Mouse (Mus musculus): ENCODE measurements at regions not wholly inside any gene's neighbourhood (a gene's known extent, or its start where the extent isn't known, plus 50 kb on each side); places are given as distances from the start of the nearest gene placed in this dataset.

DNA sequence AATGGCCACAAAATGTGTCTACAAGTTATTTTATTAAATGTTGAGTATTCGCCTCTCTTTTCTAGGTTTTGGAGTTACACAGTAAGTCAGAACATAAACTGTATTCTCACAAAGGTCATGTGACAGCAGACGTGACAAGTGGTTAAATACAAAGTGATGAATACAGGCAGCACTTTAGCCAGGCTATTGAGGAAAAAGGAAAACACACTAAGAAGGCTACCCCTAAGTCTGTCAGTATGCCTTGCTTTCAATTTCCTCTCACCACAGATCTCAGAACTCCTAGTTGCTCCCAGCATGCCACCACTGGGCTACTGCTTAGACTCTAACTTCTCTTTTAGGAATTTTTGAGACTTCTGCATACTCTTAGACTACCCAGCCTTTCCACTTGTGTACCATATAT, 297.9 kb upstream of the Pex5l start:
- WGBS: 41% methylated on average over 2 of the region's 2 CpGs
- Histone ChIP-seq H3K4me1 (replicated peaks; ENCODE audit: control insufficient read depth, insufficient read depth) (no peaks in the 10 kb centered on the region), H3K4me2 (replicated peaks; ENCODE audit: low read depth) (no peak overlapping the region), H3K27me3 (ENCODE audit: control insufficient read depth, insufficient read depth, low read length) (no peaks in the 10 kb centered on the region), H3K9me3 (ENCODE audit: control insufficient read depth, low read length) (no peaks in the 10 kb centered on the region), H3K27ac (replicated peaks) (no peak overlapping the region), H3K9ac (ENCODE audit: low read length) (no peak overlapping the region), H3K36me3 (ENCODE audit: control insufficient read depth, insufficient read depth, low read length) (no peaks in the 10 kb centered on the region), H3K4me3 (ENCODE audit: low read depth, low read length) (no peak overlapping the region)
- TF ChIP-seq EP300 (optimal IDR thresholded peaks at IDR 0.05) (no peak), CTCF (IDR thresholded peaks at IDR 0.05; ENCODE audit: low read depth) (no peak)
- DNase-seq (ENCODE audit: low spot score): no peak
- ATAC-seq (ENCODE audit: low FRiP score, low TSS enrichment): no peak

DNA sequence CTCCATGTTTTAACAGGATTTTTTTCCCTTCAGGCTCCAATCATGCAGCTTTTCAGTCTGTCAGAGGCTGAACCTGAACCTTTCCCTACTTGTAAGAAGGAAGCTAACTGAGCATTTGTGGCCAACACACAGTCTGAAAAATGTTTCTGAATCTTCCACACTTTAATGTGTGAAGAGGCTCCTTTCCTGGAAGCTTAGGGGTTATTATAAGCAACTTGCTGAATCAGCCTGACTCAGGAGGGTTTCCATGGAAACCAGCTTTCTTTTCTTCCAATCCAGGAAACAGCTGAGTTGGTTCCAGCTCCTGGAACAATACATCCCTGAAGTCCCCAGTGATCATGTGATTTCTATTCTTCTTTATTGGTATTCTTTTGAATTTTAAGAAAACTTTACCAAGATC, 297.5 kb upstream of the Pex5l start:
- no peak for ATAC-seq (ENCODE audit: low FRiP score, low TSS enrichment)

DNA sequence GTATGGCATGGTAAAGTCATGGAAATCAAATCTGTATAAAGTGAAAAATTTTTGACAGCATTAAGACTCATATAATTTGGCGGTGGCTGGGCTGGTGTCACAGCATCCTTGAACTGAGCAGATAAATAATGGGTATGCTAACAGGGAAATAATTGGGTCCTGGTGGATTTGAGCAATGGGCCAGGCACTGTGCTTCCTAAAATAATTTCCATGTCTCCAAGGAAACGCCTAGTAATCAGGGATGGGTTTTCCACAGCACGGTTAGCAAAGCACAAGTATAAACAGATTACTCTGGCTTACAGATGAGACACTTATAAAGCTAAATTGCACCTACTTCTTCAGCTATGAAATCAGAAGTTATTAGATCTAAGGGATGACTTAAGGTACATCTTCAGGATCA, 273.9 kb upstream of the Pex5l start:
- Histone ChIP-seq H3K9me3 (ENCODE audit: control insufficient read depth, low read length) (no peaks in the 10 kb centered on the region), H3K27me3 (ENCODE audit: control insufficient read depth, insufficient read depth, low read length) (no peaks in the 10 kb centered on the region), H3K4me2 (replicated peaks; ENCODE audit: low read depth) (no peak overlapping the region), H3K4me1 (replicated peaks; ENCODE audit: control insufficient read depth, insufficient read depth) (no peaks in the 10 kb centered on the region), H3K4me3 (ENCODE audit: low read depth, low read length) (no peak overlapping the region), H3K27ac (replicated peaks) (no peak overlapping the region), H3K9ac (ENCODE audit: low read length) (no peak overlapping the region), H3K36me3 (ENCODE audit: control insufficient read depth, insufficient read depth, low read length) (no peaks in the 10 kb centered on the region)
- 65% methylated on average over 3 of the region's 3 CpGs for WGBS
- TF ChIP-seq EP300 (optimal IDR thresholded peaks at IDR 0.05): no peak
- no peak for TF ChIP-seq CTCF (IDR thresholded peaks at IDR 0.05; ENCODE audit: low read depth)
- DNase-seq (ENCODE audit: low spot score): no peak
- ATAC-seq (ENCODE audit: low FRiP score, low TSS enrichment): no peak

More for the DNA sequence above, 297.5 kb upstream of the Pex5l start:
- Histone ChIP-seq H3K9ac (ENCODE audit: low read length) (no peak overlapping the region), H3K27ac (replicated peaks) (no peak overlapping the region), H3K27me3 (ENCODE audit: control insufficient read depth, insufficient read depth, low read length) (no peaks in the 10 kb centered on the region), H3K4me2 (replicated peaks; ENCODE audit: low read depth) (no peak overlapping the region), H3K4me3 (ENCODE audit: low read depth, low read length) (no peak overlapping the region), H3K36me3 (ENCODE audit: control insufficient read depth, insufficient read depth, low read length) (no peaks in the 10 kb centered on the region), H3K4me1 (replicated peaks; ENCODE audit: control insufficient read depth, insufficient read depth) (no peaks in the 10 kb centered on the region), H3K9me3 (ENCODE audit: control insufficient read depth, low read length) (no peaks in the 10 kb centered on the region)
- TF ChIP-seq EP300 (optimal IDR thresholded peaks at IDR 0.05) (no peak), CTCF (IDR thresholded peaks at IDR 0.05; ENCODE audit: low read depth) (no peak)
- DNase-seq (ENCODE audit: low spot score): no peak

DNA sequence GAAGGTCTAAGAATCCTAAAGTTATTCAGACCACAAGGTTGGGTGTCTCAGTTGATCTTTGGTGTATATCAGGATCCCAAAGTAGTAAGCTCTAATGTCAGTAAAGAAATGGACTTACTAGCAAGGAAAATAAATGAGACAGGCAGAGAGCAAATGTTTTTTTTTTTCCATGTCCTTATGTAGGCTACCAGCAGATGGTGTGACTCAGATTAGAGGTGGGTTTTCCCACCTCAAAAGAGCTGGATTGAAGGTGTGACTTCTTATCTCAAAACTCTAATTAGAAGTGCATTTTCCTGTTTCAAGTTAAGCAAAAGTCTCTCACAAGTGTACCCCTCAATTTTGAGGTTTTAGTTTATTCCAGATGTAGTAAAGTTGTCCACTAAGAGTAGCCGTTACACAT, 273.3 kb upstream of the Pex5l start:
- no peak for DNase-seq (ENCODE audit: low spot score)
- H3K4me1 ChIP-seq (replicated peaks; ENCODE audit: control insufficient read depth, insufficient read depth): no peaks in the 10 kb centered on the region
- H3K27ac ChIP-seq (replicated peaks): no peak overlapping the region
- ATAC-seq (ENCODE audit: low FRiP score, low TSS enrichment): no peak
- H3K27me3 ChIP-seq (ENCODE audit: control insufficient read depth, insufficient read depth, low read length): no peaks in the 10 kb centered on the region
- TF ChIP-seq EP300 (optimal IDR thresholded peaks at IDR 0.05) (no peak), CTCF (IDR thresholded peaks at IDR 0.05; ENCODE audit: low read depth) (no peak)
- H3K9ac ChIP-seq (ENCODE audit: low read length): no peak overlapping the region
- no peaks in the 10 kb centered on the region for H3K36me3 ChIP-seq (ENCODE audit: control insufficient read depth, insufficient read depth, low read length)
- H3K4me2 ChIP-seq (replicated peaks; ENCODE audit: low read depth): no peak overlapping the region
- WGBS: 68% methylated on average over 1 of the region's 1 CpGs
- H3K9me3 ChIP-seq (ENCODE audit: control insufficient read depth, low read length): no peaks in the 10 kb centered on the region
- no peak overlapping the region for H3K4me3 ChIP-seq (ENCODE audit: low read depth, low read length)

DNA sequence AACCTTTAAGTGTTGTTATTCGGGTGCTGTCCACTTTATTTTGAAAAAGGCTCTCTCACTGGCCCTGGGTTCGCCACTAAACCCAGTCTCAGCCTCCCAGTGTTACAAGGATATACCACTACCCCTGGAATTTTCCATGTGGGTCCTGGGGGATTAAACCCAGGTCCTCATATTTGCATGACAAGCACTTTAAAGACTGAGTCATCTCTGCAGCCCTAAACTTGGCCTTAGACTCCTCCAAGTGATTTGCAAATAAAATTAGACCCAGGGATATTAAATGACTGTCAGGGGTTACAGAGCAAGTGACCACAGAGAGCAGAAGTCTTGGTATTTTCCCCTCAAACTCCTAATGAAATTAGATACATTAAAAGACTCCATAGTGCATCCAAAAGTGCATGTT, 258.9 kb upstream of the Pex5l start:
- H3K4me2 ChIP-seq (replicated peaks; ENCODE audit: low read depth): no peak overlapping the region
- TF ChIP-seq CTCF (IDR thresholded peaks at IDR 0.05; ENCODE audit: low read depth) (no peak), EP300 (optimal IDR thresholded peaks at IDR 0.05) (no peak)
- H3K27ac ChIP-seq (replicated peaks): no peak overlapping the region
- no peak overlapping the region for H3K4me3 ChIP-seq (ENCODE audit: low read depth, low read length)
- 74% methylated on average over 2 of the region's 2 CpGs for WGBS
- H3K9me3 ChIP-seq (ENCODE audit: control insufficient read depth, low read length): no peaks in the 10 kb centered on the region
- H3K36me3 ChIP-seq (ENCODE audit: control insufficient read depth, insufficient read depth, low read length): no peaks in the 10 kb centered on the region
- no peak for DNase-seq (ENCODE audit: low spot score)
- no peaks in the 10 kb centered on the region for H3K27me3 ChIP-seq (ENCODE audit: control insufficient read depth, insufficient read depth, low read length)
- no peak overlapping the region for H3K9ac ChIP-seq (ENCODE audit: low read length)
- ATAC-seq (ENCODE audit: low FRiP score, low TSS enrichment): no peak
- H3K4me1 ChIP-seq (replicated peaks; ENCODE audit: control insufficient read depth, insufficient read depth): no peaks in the 10 kb centered on the region

DNA sequence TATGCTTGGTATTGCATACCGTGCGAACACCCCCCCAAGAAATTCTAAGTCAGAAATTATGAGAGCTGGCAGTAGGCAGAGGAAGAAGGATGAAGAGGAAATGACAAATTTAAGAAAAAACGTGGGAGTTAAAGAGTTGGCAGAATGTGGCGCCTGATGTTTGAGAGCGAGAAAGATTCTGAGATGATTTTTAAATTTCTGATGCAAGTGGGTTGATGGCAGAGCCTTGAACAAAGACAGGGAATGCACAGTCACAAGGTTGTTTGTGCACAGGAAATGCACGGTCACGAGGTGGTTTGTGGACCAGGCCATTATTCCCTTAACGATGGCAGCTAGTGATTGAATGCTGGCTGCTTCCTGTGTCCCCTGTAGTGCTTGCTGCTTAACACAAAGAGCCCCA, 256.3 kb upstream of the Pex5l start:
- ATAC-seq (ENCODE audit: low FRiP score, low TSS enrichment): no peak
- Histone ChIP-seq H3K27me3 (ENCODE audit: control insufficient read depth, insufficient read depth, low read length) (no peaks in the 10 kb centered on the region), H3K4me3 (ENCODE audit: low read depth, low read length) (no peak overlapping the region), H3K4me2 (replicated peaks; ENCODE audit: low read depth) (no peak overlapping the region), H3K27ac (replicated peaks) (no peak overlapping the region), H3K9ac (ENCODE audit: low read length) (no peak overlapping the region), H3K36me3 (ENCODE audit: control insufficient read depth, insufficient read depth, low read length) (no peaks in the 10 kb centered on the region), H3K4me1 (replicated peaks; ENCODE audit: control insufficient read depth, insufficient read depth) (no peaks in the 10 kb centered on the region), H3K9me3 (ENCODE audit: control insufficient read depth, low read length) (no peaks in the 10 kb centered on the region)
- no peak for DNase-seq (ENCODE audit: low spot score)
- 64% methylated on average over 8 of the region's 8 CpGs for WGBS
- no peak for TF ChIP-seq CTCF (IDR thresholded peaks at IDR 0.05; ENCODE audit: low read depth)

Measured in stomach, postnatal 0 days (tissue).